Mouse (Mus musculus) gastrocnemius, adult 2 months (tissue): Measurements from ENCODE around the gene Thsd4. TPM values are rescaled to one million over a fixed set of nuclear protein-coding genes. Genes with fewer than 3 reads are reported as not detected.

Source experiments
- DNase-seq: peaks from one replicate; pipeline ENCODE4 v3.0.0; 2022
- H3K27ac ChIP-seq: fragments of 200-600 bp; 2 replicates; pipeline ENCODE4 v1.8.1; 2022; ENCODE audit warnings: mild to moderate bottlenecking
- H3K4me3 ChIP-seq: fragments of 200-600 bp; 2 replicates; pipeline ENCODE4 v1.8.1; 2022; ENCODE audit warnings: mild to moderate bottlenecking, moderate library complexity
- CTCF ChIP-seq: fragments of 200-600 bp; IDR thresholded peaks from 2 replicates; pipeline ENCODE4 v1.8.1; 2022; ENCODE audit warnings: antibody characterized with exemption, mild to moderate bottlenecking, moderate library complexity
- intact Hi-C: fragments of 180-260 bp; cut with DNase I; formaldehyde crosslinking; loops from one replicate; pipeline ENCODE4 v1.15.1; 2025
- total RNA-seq, 2 experiments: library from RNA; stranded (reverse); gene quantifications; 2 replicates each; pipeline ENCODE4 v1.2.3; 2021

Gene Thsd4
- total RNA-seq, 2 experiments from 2014 or later, result 0.48 to 1.2 TPM

GRCm38 (mm10) chr9:60381010-60381409, 140.8 kb downstream of the Thsd4 start:
- TF ChIP-seq CTCF, result no peak
- H3K27ac ChIP-seq, result no peak overlapping the region
- DNase-seq, result no peak
- no peak overlapping the region for H3K4me3 ChIP-seq
- intact Hi-C loops, result no loop called here

DNA sequence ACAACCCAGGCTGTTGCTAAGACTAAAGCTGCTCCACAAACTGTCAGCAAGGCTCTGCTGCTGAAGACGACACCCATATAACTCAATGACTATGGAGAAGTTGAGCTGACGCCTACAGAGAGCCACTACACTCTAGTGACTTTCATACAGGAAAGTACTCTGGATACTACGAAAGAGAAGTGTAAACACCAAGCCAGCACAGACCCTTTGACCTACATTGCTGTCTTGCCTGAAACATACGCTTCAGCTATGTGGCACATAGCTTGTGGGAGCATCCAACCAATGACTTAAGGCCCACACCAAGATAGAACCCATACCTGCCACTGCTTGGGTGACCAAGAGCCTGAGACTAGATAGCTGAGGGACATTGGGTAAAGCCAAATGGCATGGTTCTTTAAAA, 141.3 kb downstream of the Thsd4 start:
- no peak for DNase-seq
- intact Hi-C loops, result no loop called here
- no peak for TF ChIP-seq CTCF
- H3K27ac ChIP-seq, result no peak overlapping the region
- no peak overlapping the region for H3K4me3 ChIP-seq

GRCm38 (mm10) chr9:60378235-60378634, 143.6 kb downstream of the Thsd4 start:
- TF ChIP-seq CTCF, result no peak
- no peak for DNase-seq

GRCm38 (mm10) chr9:60373161-60373737, 148.6 kb downstream of the Thsd4 start:
- no peak for TF ChIP-seq CTCF
- intact Hi-C loops, result no loop called here
- DNase-seq, result no peak
- H3K27ac ChIP-seq, result no peak overlapping the region
- H3K4me3 ChIP-seq, result no peak overlapping the region

More at GRCm38 (mm10) chr9:60378235-60378634, 143.6 kb downstream of the Thsd4 start:
- Histone ChIP-seq H3K27ac (no peak overlapping the region), H3K4me3 (no peak overlapping the region)
- intact Hi-C loops, result no loop called here

DNA sequence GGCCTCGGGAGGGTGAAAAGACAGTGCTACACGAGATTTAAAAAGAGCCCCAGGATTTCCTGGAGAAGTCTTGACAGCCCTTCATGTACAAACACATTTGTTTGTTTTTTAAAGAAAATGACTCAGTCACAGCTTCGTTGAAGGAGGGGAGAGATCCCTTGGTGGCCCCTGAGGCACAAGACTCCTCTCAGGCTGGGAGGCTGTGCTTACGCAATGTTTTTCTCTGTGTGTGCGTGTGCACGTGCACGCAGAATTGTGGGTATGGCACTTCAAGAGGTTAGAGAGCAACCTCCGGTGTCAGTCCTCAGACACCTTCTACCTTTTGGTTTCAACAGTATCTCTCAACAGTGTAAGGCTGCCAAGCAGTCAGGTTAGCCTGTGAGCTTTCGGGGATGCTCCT, 153.3 kb downstream of the Thsd4 start:
- no peak overlapping the region for H3K4me3 ChIP-seq
- intact Hi-C loops, result no loop called here
- no peak for DNase-seq
- H3K27ac ChIP-seq, result no peak overlapping the region
- TF ChIP-seq CTCF, result no peak

DNA sequence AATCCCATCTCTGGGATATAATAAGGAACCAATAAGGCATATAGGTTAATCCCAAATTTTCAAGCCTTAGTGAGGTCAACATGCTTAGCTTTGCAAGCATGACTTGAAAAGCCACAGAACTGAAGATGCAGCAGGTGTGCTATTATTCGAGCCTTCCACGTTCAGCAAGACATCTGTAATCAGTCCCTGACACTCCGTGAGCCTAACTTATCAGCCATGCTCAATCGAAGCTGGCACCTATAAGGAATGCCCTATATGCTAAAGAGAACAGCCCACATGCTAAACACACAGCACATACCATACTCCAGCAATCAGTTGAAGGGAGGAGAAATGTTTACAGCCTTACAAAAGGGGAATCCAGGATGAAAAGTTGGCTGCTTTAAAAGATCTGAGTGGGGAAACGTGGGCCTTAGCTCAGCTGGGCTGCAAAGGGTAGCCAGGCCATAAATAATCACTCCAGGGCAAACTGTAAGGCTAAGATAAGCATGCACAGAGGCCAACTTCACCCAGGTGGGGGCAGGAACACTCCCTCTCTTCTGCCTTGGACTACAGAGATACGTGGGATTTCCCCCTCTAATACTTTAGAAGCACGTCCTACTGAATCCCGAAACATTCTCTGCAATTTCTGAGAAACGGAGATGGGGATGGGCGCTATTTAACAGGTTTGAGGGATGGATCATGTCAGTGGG, 154.1 kb downstream of the Thsd4 start:
- H3K4me3 ChIP-seq, result no peak overlapping the region
- intact Hi-C loops, result no loop called here
- no peak for DNase-seq
- TF ChIP-seq CTCF, result no peak
- H3K27ac ChIP-seq, result no peak overlapping the region

- H3K4me3 ChIP-seq, result no peak overlapping the region
- intact Hi-C loops, result no loop called here
- DNase-seq, result no peak
- H3K27ac ChIP-seq, result no peak overlapping the region
- TF ChIP-seq CTCF, result no peak
These were observed 157.6 kb downstream of the Thsd4 start for GRCm38 (mm10) chr9:60364166-60364781.

GRCm38 (mm10) chr9:60352351-60352750, 169.5 kb downstream of the Thsd4 start:
- Histone ChIP-seq H3K27ac (no peak overlapping the region), H3K4me3 (no peak overlapping the region)
- TF ChIP-seq CTCF, result no peak
- intact Hi-C loops, result no loop called here
- no peak for DNase-seq

DNA sequence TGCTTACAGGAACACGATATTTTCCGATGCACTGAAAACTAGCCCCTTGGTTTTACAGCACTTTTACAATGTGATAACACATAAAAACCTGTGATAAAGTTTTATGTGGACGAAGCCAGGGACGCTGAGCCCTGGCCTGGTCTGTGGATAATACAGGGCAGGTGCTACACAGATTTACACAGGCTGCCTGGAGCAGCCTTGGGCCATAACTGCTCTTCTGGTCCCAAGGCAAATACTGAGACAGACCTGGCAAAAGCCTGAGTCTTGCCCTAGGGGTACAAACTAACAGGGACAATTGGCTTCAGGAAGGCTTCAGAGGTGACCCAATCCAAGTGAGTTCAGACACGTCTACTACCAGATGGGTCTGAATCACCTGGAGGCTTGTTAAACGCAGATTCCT, 170.7 kb downstream of the Thsd4 start:
- intact Hi-C loops, result no loop called here
- Histone ChIP-seq H3K27ac (no peak overlapping the region), H3K4me3 (no peak overlapping the region)
- TF ChIP-seq CTCF, result no peak
- no peak for DNase-seq

DNA sequence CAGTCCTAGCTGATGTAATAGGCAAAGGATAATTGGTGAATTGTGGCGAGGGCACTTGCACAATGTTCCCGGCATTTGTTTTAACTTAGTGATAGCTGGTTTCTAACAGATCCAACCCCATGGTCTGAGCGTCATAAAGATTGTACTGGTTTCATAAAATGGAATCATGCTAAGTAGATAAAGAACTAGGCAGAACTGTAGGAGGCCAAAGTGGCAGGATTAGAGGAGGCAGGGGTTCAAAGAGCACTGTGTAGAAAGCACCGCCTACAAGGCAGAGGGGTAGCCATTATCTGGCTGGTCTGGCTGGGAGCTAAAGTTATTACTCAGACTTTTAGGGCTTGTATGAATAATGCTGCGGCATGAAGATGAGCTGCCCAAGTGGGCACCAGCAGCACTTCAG, 185.7 kb downstream of the Thsd4 start:
- H3K27ac ChIP-seq, result no peak overlapping the region
- DNase-seq, result no peak
- intact Hi-C loops, result no loop called here
- H3K4me3 ChIP-seq, result no peak overlapping the region
- TF ChIP-seq CTCF, result no peak

- no peak overlapping the region for H3K27ac ChIP-seq
- TF ChIP-seq CTCF, result no peak
- no peak overlapping the region for H3K4me3 ChIP-seq
- DNase-seq, result no peak
- intact Hi-C loops, result no loop called here
These were observed 186.4 kb downstream of the Thsd4 start for GRCm38 (mm10) chr9:60335455-60335854.

- no peak overlapping the region for H3K27ac ChIP-seq
- no peak overlapping the region for H3K4me3 ChIP-seq
- TF ChIP-seq CTCF, result no peak
- DNase-seq, result no peak
- intact Hi-C loops, result no loop called here
These were observed 191.9 kb downstream of the Thsd4 start for GRCm38 (mm10) chr9:60329911-60330310.

GRCm38 (mm10) chr9:60324716-60325115, 197.1 kb downstream of the Thsd4 start:
- no peak overlapping the region for H3K27ac ChIP-seq
- no peak overlapping the region for H3K4me3 ChIP-seq
- no peak for TF ChIP-seq CTCF
- intact Hi-C loops, result no loop called here
- no peak for DNase-seq

- intact Hi-C loops, result no loop called here
- TF ChIP-seq CTCF, result no peak
- H3K27ac ChIP-seq, result no peak overlapping the region
- no peak overlapping the region for H3K4me3 ChIP-seq
- no peak for DNase-seq
These were observed 198.4 kb downstream of the Thsd4 start for GRCm38 (mm10) chr9:60323435-60323834.
